Mouse (Mus musculus) limb, embryonic 13.5 days (tissue): ENCODE results near the gene Ndufa13. TPM values are rescaled to one million over a fixed set of nuclear protein-coding genes. Genes with fewer than 3 reads are reported as not detected.
A peak's percentile ranks its signal among the peaks of the same experiment; 100 is the strongest.

ENCODE experiments used
- ATAC-seq: fragments of 200-750 bp; cut with Nextera tagmentation; 2 replicates; pipeline ENCODE4 v1.8.0; 2017; ENCODE audit warnings: low read depth, moderate number of reproducible peaks, moderate TSS enrichment; ENCODE audit not compliant: low FRiP score
- H3K27ac ChIP-seq: fragments of 300-500 bp; sonication (generic); 2 replicates; pipeline ENCODE4 v1.5.1; 2015; ENCODE audit warnings: inconsistent platforms, mild to moderate bottlenecking, moderate library complexity
- H3K27me3 ChIP-seq: fragments of 300-500 bp; sonication (generic); 2 replicates; pipeline ENCODE4 v1.6.1; 2015; ENCODE audit warnings: mild to moderate bottlenecking, inconsistent platforms
- H3K36me3 ChIP-seq: fragments of 300-500 bp; sonication (generic); 2 replicates; pipeline ENCODE4 v1.6.1; 2015; ENCODE audit warnings: inconsistent platforms, mild to moderate bottlenecking, moderate library complexity
- H3K4me1 ChIP-seq: fragments of 300-500 bp; sonication (generic); 2 replicates; pipeline ENCODE4 v1.6.1; 2015; ENCODE audit warnings: inconsistent platforms
- H3K4me2 ChIP-seq: fragments of 300-500 bp; sonication (generic); replicated peaks from 2 replicates; pipeline ENCODE4 v1.6.1; 2015; ENCODE audit warnings: inconsistent platforms, mild to moderate bottlenecking, moderate library complexity
- H3K4me3 ChIP-seq: fragments of 300-500 bp; sonication (generic); 2 replicates; pipeline ENCODE4 v1.5.1; 2015; ENCODE audit warnings: moderate library complexity, mild to moderate bottlenecking, inconsistent platforms
- H3K9ac ChIP-seq: fragments of 300-500 bp; sonication (generic); 2 replicates; pipeline ENCODE4 v1.6.1; 2015; ENCODE audit warnings: mild to moderate bottlenecking, inconsistent platforms
- H3K9me3 ChIP-seq: fragments of 300-500 bp; sonication (generic); 2 replicates; pipeline ENCODE4 v1.6.1; 2016; ENCODE audit warnings: inconsistent platforms
- WGBS: fragments of 180-500 bp; shearing (Covaris S2); methylation state at CpG from one replicate; pipeline ENCODE4 v1.1.7; 2015; 5-methylcytosine and 5-hydroxymethylcytosine counted together
- polyA plus RNA-seq: library from polyadenylated mRNA; unstranded; fragments of >200 nt; fragmentation: Nextera tagmentation; extraction: Ambion mirVana; gene quantifications from 2 replicates; pipeline ENCODE4 v1.2.1, GENCODE M21; 2015

The Ndufa13 gene
- polyA plus RNA-seq, 1 experiment from 2014 or later, result 173 TPM

- Histone ChIP-seq H3K36me3 (peaks cover 13% of the 10 kb centered on the region), H3K9ac (peak overlapping the region; percentile 48), H3K4me3 (peak overlapping the region; percentile 36), H3K9me3 (no peaks in the 10 kb centered on the region), H3K27ac (no peak overlapping the region), H3K4me2 (peak overlapping the region; percentile 63), H3K27me3 (peaks cover 94% of the 10 kb centered on the region), H3K4me1 (peaks cover 28% of the 10 kb centered on the region)
- WGBS, result 5% methylated on average over 24 of the region's 24 CpGs
- ATAC-seq, result no peak
Observed at GRCm38 (mm10) chr8:69888244-69888866, 14.0 kb downstream of the Ndufa13 start.

- H3K9me3 ChIP-seq, result no peaks in the 10 kb centered on the region
- no peak for ATAC-seq
Observed at GRCm38 (mm10) chr8:69887289-69888243, 14.8 kb downstream of the Ndufa13 start, which contains the start of gene Cilp2. Cilp2 (minus strand) TSS chr8:69887687.

GRCm38 (mm10) chr8:69884141-69884540 lies 18.2 kb downstream of the Ndufa13 start:
- H3K9me3 ChIP-seq, result no peaks in the 10 kb centered on the region
- no peak overlapping the region for H3K9ac ChIP-seq
- H3K27me3 ChIP-seq, result peaks cover 100% of the 10 kb centered on the region
- H3K27ac ChIP-seq, result no peak overlapping the region
- ATAC-seq, result no peak
- H3K4me3 ChIP-seq, result no peak overlapping the region
- H3K4me2 ChIP-seq, result no peak overlapping the region
- peaks cover 36% of the 10 kb centered on the region for H3K4me1 ChIP-seq
- no peaks in the 10 kb centered on the region for H3K36me3 ChIP-seq
- 55% methylated on average over 13 of the region's 13 CpGs for WGBS

More at GRCm38 (mm10) chr8:69887289-69888243, 14.8 kb downstream of the Ndufa13 start, which contains the start of gene Cilp2:
- H3K4me2 ChIP-seq, result peak within 1 kb of the TSS; percentile 63
- H3K27ac ChIP-seq, result no peak within 1 kb of the TSS
- peaks cover 28% of the 10 kb centered on the region for H3K4me1 ChIP-seq
- H3K9ac ChIP-seq, result peak within 1 kb of the TSS; percentile 48
- peak within 1 kb of the TSS; percentile 36 for H3K4me3 ChIP-seq
- peaks cover 99% of the 10 kb centered on the region for H3K27me3 ChIP-seq
- H3K36me3 ChIP-seq, result peaks cover 5% of the 10 kb centered on the region
- 1% methylated on average over 59 of the region's 60 CpGs for WGBS

- H3K36me3 ChIP-seq, result no peaks in the 10 kb centered on the region
- H3K4me2 ChIP-seq, result peak overlapping the region; percentile 63
- peak overlapping the region; percentile 50; the same call in 1 of the 2 replicates for H3K9ac ChIP-seq
- H3K27ac ChIP-seq, result no peak overlapping the region
- H3K4me3 ChIP-seq, result peak overlapping the region; percentile 47
- no peaks in the 10 kb centered on the region for H3K9me3 ChIP-seq
- ATAC-seq, result no peak
- H3K27me3 ChIP-seq, result peaks cover 100% of the 10 kb centered on the region
- WGBS, result 14% methylated on average over 52 of the region's 52 CpGs
- H3K4me1 ChIP-seq, result peaks cover 24% of the 10 kb centered on the region
Observed at GRCm38 (mm10) chr8:69882833-69883600, 19.3 kb downstream of the Ndufa13 start.

- Histone ChIP-seq H3K27me3 (peaks cover 100% of the 10 kb centered on the region), H3K9ac (peak overlapping the region; percentile 50), H3K36me3 (no peaks in the 10 kb centered on the region), H3K27ac (no peak overlapping the region), H3K4me1 (peaks cover 16% of the 10 kb centered on the region), H3K4me2 (peak overlapping the region; percentile 63), H3K4me3 (peak overlapping the region; percentile 47), H3K9me3 (no peaks in the 10 kb centered on the region)
- WGBS, result 5% methylated on average over 103 of the region's 103 CpGs
- ATAC-seq, result peak; percentile 71
Observed at GRCm38 (mm10) chr8:69882021-69882756, 20.2 kb downstream of the Ndufa13 start.

GRCm38 (mm10) chr8:69881261-69881865 lies 21.0 kb downstream of the Ndufa13 start:
- Histone ChIP-seq H3K4me3 (peak overlapping the region; percentile 47), H3K9ac (peak overlapping the region; percentile 50), H3K9me3 (no peaks in the 10 kb centered on the region), H3K27ac (no peak overlapping the region), H3K27me3 (peaks cover 100% of the 10 kb centered on the region), H3K36me3 (no peaks in the 10 kb centered on the region), H3K4me2 (peak overlapping the region; percentile 63), H3K4me1 (peaks cover 11% of the 10 kb centered on the region)
- no peak for ATAC-seq
- WGBS, result 15% methylated on average over 79 of the region's 79 CpGs

GRCm38 (mm10) chr8:69880841-69881240 lies 21.5 kb downstream of the Ndufa13 start:
- Histone ChIP-seq H3K4me2 (peak overlapping the region; percentile 63), H3K9ac (peak overlapping the region; percentile 50; the same call in 1 of the 2 replicates), H3K36me3 (no peaks in the 10 kb centered on the region), H3K27me3 (peaks cover 99% of the 10 kb centered on the region), H3K4me1 (peaks cover 11% of the 10 kb centered on the region), H3K27ac (no peak overlapping the region), H3K4me3 (peak overlapping the region; percentile 47), H3K9me3 (no peaks in the 10 kb centered on the region)
- ATAC-seq, result no peak
- 10% methylated on average over 37 of the region's 37 CpGs for WGBS

GRCm38 (mm10) chr8:69879678-69880077 lies 22.7 kb downstream of the Ndufa13 start:
- Histone ChIP-seq H3K9me3 (no peaks in the 10 kb centered on the region), H3K4me1 (peaks cover 12% of the 10 kb centered on the region), H3K4me2 (no peak overlapping the region), H3K27me3 (peaks cover 91% of the 10 kb centered on the region), H3K27ac (no peak overlapping the region), H3K36me3 (no peaks in the 10 kb centered on the region), H3K9ac (no peak overlapping the region), H3K4me3 (no peak overlapping the region)
- WGBS, result 60% methylated on average over 8 of the region's 8 CpGs
- ATAC-seq, result no peak

- H3K9ac ChIP-seq, result no peak overlapping the region
- 51% methylated on average over 3 of the region's 3 CpGs for WGBS
- H3K36me3 ChIP-seq, result no peaks in the 10 kb centered on the region
- H3K4me1 ChIP-seq, result peaks cover 14% of the 10 kb centered on the region
- H3K4me2 ChIP-seq, result no peak overlapping the region
- no peaks in the 10 kb centered on the region for H3K9me3 ChIP-seq
- H3K27me3 ChIP-seq, result peaks cover 74% of the 10 kb centered on the region
- H3K4me3 ChIP-seq, result no peak overlapping the region
- no peak for ATAC-seq
- H3K27ac ChIP-seq, result no peak overlapping the region
Observed at GRCm38 (mm10) chr8:69877992-69878391, 24.4 kb downstream of the Ndufa13 start.

GRCm38 (mm10) chr8:69877396-69877795 lies 25.0 kb downstream of the Ndufa13 start:
- no peak overlapping the region for H3K4me2 ChIP-seq
- H3K9me3 ChIP-seq, result no peaks in the 10 kb centered on the region
- ATAC-seq, result no peak
- peaks cover 14% of the 10 kb centered on the region for H3K4me1 ChIP-seq
- 79% methylated on average over 4 of the region's 4 CpGs for WGBS
- H3K9ac ChIP-seq, result no peak overlapping the region
- H3K27ac ChIP-seq, result no peak overlapping the region
- H3K36me3 ChIP-seq, result no peaks in the 10 kb centered on the region
- peaks cover 68% of the 10 kb centered on the region for H3K27me3 ChIP-seq
- H3K4me3 ChIP-seq, result no peak overlapping the region

GRCm38 (mm10) chr8:69876967-69877366 lies 25.4 kb downstream of the Ndufa13 start:
- no peaks in the 10 kb centered on the region for H3K36me3 ChIP-seq
- ATAC-seq, result no peak
- peaks cover 64% of the 10 kb centered on the region for H3K27me3 ChIP-seq
- no peak overlapping the region for H3K4me2 ChIP-seq
- H3K9ac ChIP-seq, result no peak overlapping the region
- H3K9me3 ChIP-seq, result no peaks in the 10 kb centered on the region
- no peak overlapping the region for H3K4me3 ChIP-seq
- H3K27ac ChIP-seq, result no peak overlapping the region
- 73% methylated on average over 10 of the region's 10 CpGs for WGBS
- H3K4me1 ChIP-seq, result peaks cover 12% of the 10 kb centered on the region
